Mouse (Mus musculus) testis, postnatal 14 days (tissue): ENCODE measurements around the gene Fbxo17.

Experiments
- DNase-seq: peaks from one replicate; pipeline ENCODE4 v3.0.0; 2021; ENCODE audit warnings: low spot score

The Fbxo17 gene

GRCm38 (mm10) chr7:28719159-28719558, 2.6 kb downstream of the Fbxo17 start:
- DNase-seq: no peak

GRCm38 (mm10) chr7:28719650-28720049, 3.0 kb downstream of the Fbxo17 start:
- DNase-seq: no peak

- DNase-seq: no peak
These were observed 4.3 kb downstream of the Fbxo17 start for GRCm38 (mm10) chr7:28720753-28721537.

- no peak for DNase-seq
These were observed 5.5 kb downstream of the Fbxo17 start for GRCm38 (mm10) chr7:28722079-28722478.

GRCm38 (mm10) chr7:28724613-28725012, 8.0 kb downstream of the Fbxo17 start:
- DNase-seq: no peak

- DNase-seq: peak; percentile 76
These were observed 10.0 kb downstream of the Fbxo17 start for GRCm38 (mm10) chr7:28726600-28726999.

- no peak for DNase-seq
These were observed 11.2 kb downstream of the Fbxo17 start for GRCm38 (mm10) chr7:28727649-28728340.

GRCm38 (mm10) chr7:28732341-28733142, 15.9 kb downstream of the Fbxo17 start:
- DNase-seq: peak; percentile 78

- no peak for DNase-seq
These were observed 16.6 kb downstream of the Fbxo17 start for GRCm38 (mm10) chr7:28733211-28733610.

- no peak for DNase-seq
These were observed 19.1 kb downstream of the Fbxo17 start for GRCm38 (mm10) chr7:28735701-28736100.

- no peak for DNase-seq
These were observed 23.2 kb downstream of the Fbxo17 start for GRCm38 (mm10) chr7:28739829-28740228.

GRCm38 (mm10) chr7:28740949-28741348, 24.3 kb downstream of the Fbxo17 start:
- DNase-seq: no peak

- no peak for DNase-seq
These were observed 24.7 kb downstream of the Fbxo17 start for GRCm38 (mm10) chr7:28741368-28741708.

GRCm38 (mm10) chr7:28741709-28742438, 25.3 kb downstream of the Fbxo17 start, which contains the start of the genes Mrps12 and Sars2:
Gene Mrps12, minus strand, starts transcription at chr7:28741820.
Gene Sars2, plus strand, starts transcription at chr7:28741992.
- peak; percentile 96 for DNase-seq

GRCm38 (mm10) chr7:28749935-28750334, 33.3 kb downstream of the Fbxo17 start:
- DNase-seq: no peak

GRCm38 (mm10) chr7:28756079-28756478, 39.5 kb downstream of the Fbxo17 start, which contains the start of gene Ccer2:
Gene Ccer2, plus strand, starts transcription at chr7:28756174.
- DNase-seq: no peak

GRCm38 (mm10) chr7:28758623-28759022, 42.0 kb downstream of the Fbxo17 start:
- no peak for DNase-seq

- DNase-seq: no peak
These were observed 45.3 kb downstream of the Fbxo17 start for GRCm38 (mm10) chr7:28761907-28762306.

GRCm38 (mm10) chr7:28765211-28765610, 48.6 kb downstream of the Fbxo17 start:
- no peak for DNase-seq

GRCm38 (mm10) chr7:28766173-28766879, 49.7 kb downstream of the Fbxo17 start, which contains the start of gene Sirt2:
Gene Sirt2, plus strand, starts transcription at chr7:28766735.
- DNase-seq: peak; percentile 97

GRCm38 (mm10) chr7:28766910-28767309, 50.3 kb downstream of the Fbxo17 start:
- no peak for DNase-seq
